Mouse (Mus musculus) ES-E14 (cell line): ENCODE measurements at regions not wholly inside any gene's neighbourhood (a gene's known extent, or its start where the extent isn't known, plus 50 kb on each side); places are given as distances from the start of the nearest gene placed in this dataset.

Experiments
- CHD2 ChIP-seq: IDR thresholded peaks from 2 replicates; pipeline ENCODE4 v1.6.1; 2014; ENCODE audit warnings: mild to moderate bottlenecking, low read depth, low read length, inconsistent platforms
- MAFK ChIP-seq: IDR thresholded peaks from 2 replicates; pipeline ENCODE4 v1.6.1; 2014; ENCODE audit warnings: mild to moderate bottlenecking, low read depth, low read length, inconsistent platforms; ENCODE audit not compliant: insufficient read depth

DNA sequence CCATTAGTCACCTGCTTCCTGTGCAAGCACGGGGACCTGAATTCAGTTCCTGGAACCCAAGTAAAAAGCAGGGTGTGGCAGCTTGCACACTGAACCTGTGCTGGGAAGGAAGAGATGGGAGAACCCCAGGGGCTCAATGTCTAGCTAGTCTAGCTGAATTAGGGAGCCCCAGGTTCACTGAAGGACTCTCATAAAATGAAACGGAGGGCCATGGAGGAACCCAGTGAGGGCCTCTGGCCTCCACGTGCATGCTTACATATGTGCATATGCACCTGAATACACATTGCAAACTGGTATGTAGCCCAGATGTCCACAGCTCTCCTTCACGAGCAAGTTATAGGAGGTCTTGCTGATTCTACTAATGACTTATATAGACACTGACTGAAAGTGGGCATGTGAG is 135.4 kb downstream of the Anxa2 start:
- TF ChIP-seq CHD2 (no peak), MAFK (no peak)
